Mouse (Mus musculus): ENCODE measurements around the gene Tbx1.

DNA sequence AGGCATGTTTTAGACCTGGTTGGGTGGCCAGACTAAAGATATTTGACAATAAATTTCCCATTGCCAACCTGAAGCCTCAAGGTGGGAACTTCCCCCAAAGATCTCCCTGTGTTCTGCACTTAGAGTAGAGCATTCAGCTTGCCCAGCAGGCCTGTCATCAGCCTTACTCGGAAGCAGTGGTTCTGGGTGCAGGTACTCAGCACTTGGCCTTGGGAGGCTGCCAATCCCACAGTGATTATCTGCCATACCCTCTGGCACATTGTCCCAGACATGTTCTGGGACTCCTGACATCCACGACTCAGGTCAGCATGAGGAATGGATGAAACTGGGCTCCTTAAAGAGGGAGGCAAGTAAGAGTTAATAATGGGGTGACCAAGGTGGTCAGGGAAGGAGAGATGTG is 26.0 kb downstream of the Tbx1 start:
- no peak for TF ChIP-seq SIN3A (IDR thresholded peaks at IDR 0.05; ENCODE audit: low read length)
- TF ChIP-seq CTCF (IDR thresholded peaks at IDR 0.05 in 2 of 3, conservative IDR thresholded peaks at IDR 0.05 in 1 of 3; ENCODE audit: control insufficient read depth in 1 of 3, insufficient read depth in 1 of 3, low read depth in 2 of 3, low read length in 3 of 3, poor library complexity in 1 of 3, severe bottlenecking in 1 of 3): no peak
- TF ChIP-seq ZNF384 (IDR thresholded peaks at IDR 0.05; ENCODE audit: low read depth, low read length): no peak
- no peak for TF ChIP-seq TAL1 (IDR thresholded peaks at IDR 0.05; ENCODE audit: low read length)
- TF ChIP-seq EP300 (IDR thresholded peaks at IDR 0.05; ENCODE audit: low read depth in 1 of 2, low read length in 2 of 2): no peak
- no peak for TF ChIP-seq ZMIZ1 (IDR thresholded peaks at IDR 0.05; ENCODE audit: low read depth, low read length)
